Mouse (Mus musculus) ES-CJ7 (cell line): ENCODE results near the gene Asxl1.
A peak's percentile ranks its signal among the peaks of the same experiment; 100 is the strongest.

Experiments
- DNase-seq: peaks from one replicate; pipeline ENCODE4 v3.0.0; 2011; ENCODE audit warnings: low read depth, low spot score

Asxl1 gene

GRCm38 (mm10) chr2:153412563-153412962, 66.9 kb downstream of the Asxl1 start:
- peak; percentile 48 for DNase-seq

DNA sequence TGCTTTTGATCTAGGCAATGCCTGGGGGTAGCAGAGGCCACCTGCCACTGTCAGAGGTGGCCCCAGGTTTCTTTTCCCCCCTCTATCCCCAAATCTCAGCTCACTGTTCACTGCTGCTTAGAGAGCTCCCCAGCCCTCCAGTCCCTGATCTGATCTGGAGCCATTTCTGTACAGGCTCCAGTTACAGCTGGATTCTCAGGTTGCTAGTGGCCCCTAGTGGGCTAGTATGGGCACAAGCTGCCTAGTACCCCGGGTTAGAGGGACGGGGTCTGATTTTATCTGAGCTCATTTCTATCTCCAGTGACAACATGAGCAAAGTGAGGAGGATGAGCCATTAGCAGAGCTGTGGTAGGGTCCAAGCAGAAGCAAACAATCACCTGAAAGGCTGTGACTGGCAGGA, 69.0 kb downstream of the Asxl1 start:
- peak; percentile 55 for DNase-seq

DNA sequence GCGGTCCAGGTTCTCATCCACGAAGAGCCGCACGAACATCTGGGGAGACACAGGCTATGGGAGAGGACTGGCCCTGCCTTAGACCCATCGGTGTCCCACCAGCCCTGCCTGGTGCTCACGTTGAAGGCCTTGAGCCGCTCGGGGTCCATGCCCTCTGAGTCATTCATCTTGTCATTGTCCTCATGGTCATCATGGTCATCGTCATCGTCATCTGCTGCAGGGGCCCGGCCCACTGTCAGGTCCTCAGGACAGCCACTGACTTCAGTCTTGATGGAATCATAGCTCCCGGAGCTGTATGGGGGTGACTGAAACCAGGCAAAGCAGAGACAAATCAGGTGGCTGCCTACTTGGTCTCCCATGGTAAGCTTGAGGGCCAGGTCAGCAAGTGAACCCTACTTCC, 72.2 kb downstream of the Asxl1 start:
- DNase-seq, result no peak

DNA sequence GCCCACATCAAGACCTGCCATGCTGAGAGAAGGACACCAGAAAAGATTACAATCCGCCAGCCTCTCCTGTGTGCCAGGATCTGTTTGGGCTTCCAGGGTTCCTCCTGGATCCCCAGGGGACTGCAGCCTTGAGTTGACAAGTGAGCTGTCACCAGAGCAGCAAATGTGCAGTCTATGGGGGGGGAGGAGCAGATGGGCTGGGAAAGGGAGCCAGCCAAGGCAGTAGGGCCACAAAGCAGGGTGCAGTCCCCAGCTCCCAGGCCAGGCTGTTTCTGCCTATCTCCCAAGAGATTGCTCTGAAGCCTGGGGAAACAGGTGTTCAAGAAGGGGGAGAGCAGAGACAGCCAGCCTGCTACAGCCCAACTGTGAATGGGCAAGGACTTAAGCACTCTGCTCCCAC, 72.8 kb downstream of the Asxl1 start:
- DNase-seq, result no peak

DNA sequence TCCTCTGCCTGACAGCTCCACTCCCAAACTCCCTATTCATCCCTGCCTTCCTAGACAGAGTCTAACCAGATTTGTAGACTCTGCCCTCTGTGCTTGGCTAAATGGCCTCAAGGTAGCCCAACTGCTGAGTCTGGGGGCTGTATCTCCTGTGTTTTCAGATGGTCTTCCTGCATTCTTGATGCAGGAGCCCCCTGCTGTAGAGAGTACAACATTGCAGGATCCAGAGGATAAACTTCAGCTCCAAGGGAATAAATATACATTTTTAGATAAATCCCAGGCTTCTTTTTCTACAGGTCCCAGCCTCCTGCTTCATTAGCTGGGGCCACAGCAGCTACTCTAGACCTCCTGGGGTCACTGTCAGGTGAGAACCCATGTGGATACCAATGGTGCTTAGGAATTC, 75.6 kb downstream of the Asxl1 start:
- no peak for DNase-seq

DNA sequence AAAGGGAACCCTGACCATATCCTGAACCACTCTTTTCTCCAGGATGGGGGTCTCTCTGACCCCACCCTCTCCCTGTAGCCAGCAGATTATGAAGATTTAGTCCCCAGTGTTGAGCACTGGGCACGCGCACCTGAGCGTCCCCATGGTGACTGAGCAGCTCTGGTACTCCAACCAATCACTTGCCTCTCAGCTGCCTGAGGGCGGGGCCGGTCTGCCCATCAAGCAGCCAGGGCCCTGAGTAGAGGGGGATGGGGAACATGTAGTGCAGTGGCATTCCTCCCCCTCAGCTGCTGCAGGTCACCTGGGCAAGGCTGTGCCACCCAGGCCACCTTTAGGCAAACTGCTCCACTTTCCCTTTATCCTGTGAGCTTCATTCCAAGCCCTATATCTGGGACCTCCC, 76.4 kb downstream of the Asxl1 start:
- DNase-seq, result no peak

DNA sequence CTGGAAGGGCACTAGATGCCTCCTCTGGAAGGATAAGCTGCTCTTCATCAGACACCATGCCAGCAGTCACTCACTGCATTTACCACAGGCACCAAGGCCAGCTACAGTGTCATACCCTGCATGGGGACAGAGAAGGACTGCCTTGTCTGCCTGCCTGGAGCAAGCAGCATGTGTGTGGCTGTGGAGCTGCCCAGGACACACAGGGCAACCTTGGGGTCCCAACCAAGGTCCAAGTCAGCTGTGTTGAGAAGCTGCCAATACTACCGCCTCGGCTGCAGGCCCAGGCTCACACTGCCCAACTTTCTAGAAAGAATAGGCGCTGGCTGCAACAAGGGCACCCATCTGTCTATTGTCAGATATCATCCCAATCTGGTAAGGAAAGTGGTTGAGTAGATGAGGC, 77.5 kb downstream of the Asxl1 start:
- DNase-seq, result no peak

GRCm38 (mm10) chr2:153424557-153424956, 78.9 kb downstream of the Asxl1 start:
- DNase-seq, result no peak

DNA sequence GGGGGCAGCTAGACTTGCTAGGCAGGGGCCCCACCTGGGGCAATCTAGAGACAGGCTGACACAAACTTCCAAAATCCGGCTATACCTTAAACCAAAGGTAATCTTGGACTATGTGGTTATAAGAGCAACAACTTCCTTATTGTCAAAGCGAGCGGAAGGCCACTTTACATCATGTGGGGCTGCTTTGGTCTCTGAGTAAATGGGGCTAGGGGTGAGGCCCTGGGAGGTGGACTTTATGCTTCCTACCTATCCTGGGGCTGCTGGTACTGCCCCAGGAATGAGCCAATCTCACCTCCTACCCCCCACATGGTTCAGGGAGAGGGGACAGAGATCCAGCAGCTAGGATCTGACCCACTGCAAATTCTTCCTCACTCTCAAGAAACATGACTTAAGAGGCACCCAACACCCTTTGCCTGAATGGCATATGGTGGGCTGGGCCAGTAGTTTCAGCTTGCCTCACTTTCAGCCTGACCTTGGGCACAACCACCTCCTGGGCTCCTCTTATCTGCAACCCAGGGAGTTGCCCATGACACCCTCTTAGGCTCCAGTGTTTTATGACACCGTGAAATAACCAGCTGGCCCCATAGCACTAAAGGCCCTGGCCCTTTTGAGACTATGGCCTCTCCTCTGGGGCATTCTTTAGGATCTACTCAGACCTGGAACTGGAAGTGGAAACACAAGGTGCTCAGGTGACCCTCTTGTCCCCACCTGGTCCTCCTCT, 79.7 kb downstream of the Asxl1 start:
- DNase-seq, result no peak

- DNase-seq, result no peak
Observed at GRCm38 (mm10) chr2:153425998-153426670, 80.5 kb downstream of the Asxl1 start.

GRCm38 (mm10) chr2:153426931-153427330, 81.3 kb downstream of the Asxl1 start:
- no peak for DNase-seq

GRCm38 (mm10) chr2:153428485-153428884, 82.9 kb downstream of the Asxl1 start:
- no peak for DNase-seq

- no peak for DNase-seq
Observed at GRCm38 (mm10) chr2:153430571-153430970, 84.9 kb downstream of the Asxl1 start.

DNA sequence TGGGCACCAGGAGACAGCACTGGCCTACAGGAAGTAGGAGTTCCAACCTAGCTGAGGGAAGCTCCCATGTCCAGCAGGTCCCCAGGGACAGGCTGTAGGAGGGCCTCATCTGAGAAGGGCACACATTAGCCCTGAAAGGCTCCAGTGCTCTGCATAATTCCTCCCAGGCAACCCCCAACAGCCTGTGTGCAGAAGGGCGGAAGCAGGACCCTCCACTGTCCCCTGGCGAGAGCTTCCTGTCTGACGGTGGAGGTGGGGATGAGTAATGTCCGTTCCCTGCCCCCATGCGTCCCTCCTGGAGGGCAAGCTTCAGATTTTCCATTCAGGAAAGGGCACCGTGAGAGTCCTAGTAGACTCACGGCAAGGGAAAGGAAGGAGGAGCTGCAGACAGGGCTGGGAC, 86.9 kb downstream of the Asxl1 start:
- DNase-seq, result no peak

DNA sequence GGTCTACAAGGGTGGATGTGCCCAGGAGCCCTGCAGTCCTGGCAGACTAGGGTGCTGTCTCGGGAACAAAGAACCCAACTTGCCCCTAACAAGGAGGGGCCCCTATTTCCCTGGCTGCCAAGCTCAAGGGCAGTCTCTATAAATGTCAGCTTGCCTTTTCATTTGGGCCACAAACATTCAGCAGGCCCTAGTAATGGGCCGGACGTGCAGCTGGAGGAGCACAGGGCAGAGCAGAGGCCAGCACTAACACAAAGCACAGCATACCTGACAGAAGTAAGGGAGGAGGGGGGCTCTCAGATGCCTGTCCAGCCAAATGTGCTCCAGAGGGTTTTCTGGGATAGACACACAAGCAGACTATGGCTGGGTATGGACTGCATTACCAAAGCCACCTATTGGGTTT, 88.2 kb downstream of the Asxl1 start:
- DNase-seq, result no peak

- DNase-seq, result no peak
Observed at GRCm38 (mm10) chr2:153434880-153435831, 89.5 kb downstream of the Asxl1 start.

DNA sequence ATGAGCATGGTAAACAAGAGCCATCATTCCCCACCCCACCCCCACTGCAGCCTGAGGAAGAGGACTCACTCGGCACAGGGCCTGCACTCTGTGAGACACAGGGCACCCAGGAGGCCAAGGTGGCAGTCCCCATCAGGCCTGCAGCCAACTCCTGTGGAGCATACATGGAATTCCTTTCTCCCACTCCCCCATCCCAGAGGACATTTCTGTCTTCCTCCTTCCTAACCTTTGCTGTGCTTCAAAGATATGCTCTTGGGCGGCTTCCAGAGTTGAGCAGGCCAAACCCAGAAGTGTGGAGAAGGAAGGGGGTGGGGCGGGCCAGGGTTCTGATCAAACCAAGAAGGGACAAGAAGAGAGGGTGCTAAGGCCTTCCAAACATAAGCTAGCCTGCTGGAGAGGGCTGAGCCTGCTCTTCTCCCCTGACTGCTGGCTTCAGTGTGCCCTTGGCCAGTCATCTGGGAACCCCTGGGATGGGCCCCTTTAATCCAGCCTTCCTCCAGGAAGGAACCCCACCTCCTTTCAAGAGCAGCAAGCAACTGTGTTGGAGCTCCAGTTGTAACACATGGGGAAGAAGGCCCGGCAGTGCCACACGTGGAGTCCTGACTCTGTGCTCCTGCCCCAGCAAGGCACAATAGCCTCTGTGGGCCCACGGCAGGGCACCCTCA, 91.1 kb downstream of the Asxl1 start:
- DNase-seq, result peak; percentile 54

- DNase-seq, result no peak
Observed at GRCm38 (mm10) chr2:153437306-153437659, 91.7 kb downstream of the Asxl1 start.

DNA sequence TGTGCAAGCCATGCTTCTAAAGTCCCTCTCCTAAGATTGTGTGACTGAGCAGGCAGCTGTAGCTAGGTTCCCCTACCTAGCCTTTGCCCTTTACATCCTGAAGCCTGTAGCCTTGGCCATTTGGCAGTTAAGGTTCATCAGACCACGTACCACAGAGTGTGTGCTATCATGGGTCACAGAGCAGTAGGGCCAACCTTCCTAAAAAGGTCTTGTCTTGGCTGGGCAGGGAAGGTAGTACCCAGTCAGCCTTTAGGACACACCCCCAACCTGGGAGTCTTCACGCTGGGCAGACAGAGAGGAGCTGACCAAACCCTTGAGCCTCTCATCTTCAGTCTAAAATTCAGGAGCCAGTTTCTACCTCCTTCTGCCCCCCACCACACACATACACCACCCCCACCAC, 95.1 kb downstream of the Asxl1 start:
- no peak for DNase-seq

GRCm38 (mm10) chr2:153441228-153441627, 95.6 kb downstream of the Asxl1 start:
- DNase-seq, result peak; percentile 65

DNA sequence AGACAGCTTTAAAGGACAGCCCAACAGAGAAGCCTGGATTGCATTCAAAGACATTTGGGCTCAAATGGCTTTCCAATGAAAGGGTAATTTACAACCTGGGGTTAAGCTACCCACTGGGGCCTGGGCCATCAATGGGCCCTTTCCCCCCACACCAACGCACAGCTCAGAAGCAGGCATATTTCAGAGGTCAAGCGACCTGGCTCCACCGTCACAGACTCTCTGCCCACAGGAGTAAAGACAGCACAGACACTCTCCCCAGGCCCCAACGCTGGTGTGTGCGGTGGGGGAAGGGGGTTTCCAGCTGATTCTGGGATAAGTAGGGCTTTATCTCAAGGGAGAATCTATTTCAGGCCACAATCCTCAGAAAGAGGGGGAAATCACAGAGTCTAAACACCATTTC, 97.1 kb downstream of the Asxl1 start:
- DNase-seq, result no peak
